Mouse (Mus musculus) liver, adult 2 months (tissue): ENCODE results near the gene Ikzf2.

Experiments used
- CTCF ChIP-seq: fragments of 200-500 bp; IDR thresholded peaks from 2 replicates; pipeline ENCODE4 v1.5.1; 2011; ENCODE audit warnings: low read depth, low read length, control low read depth
- POLR2A ChIP-seq: fragments of 200-500 bp; IDR thresholded peaks from 2 replicates; pipeline ENCODE4 v1.6.1; 2011; ENCODE audit warnings: low read length, control low read depth; ENCODE audit not compliant: insufficient read depth; ENCODE audit errors: extremely low read depth

DNA sequence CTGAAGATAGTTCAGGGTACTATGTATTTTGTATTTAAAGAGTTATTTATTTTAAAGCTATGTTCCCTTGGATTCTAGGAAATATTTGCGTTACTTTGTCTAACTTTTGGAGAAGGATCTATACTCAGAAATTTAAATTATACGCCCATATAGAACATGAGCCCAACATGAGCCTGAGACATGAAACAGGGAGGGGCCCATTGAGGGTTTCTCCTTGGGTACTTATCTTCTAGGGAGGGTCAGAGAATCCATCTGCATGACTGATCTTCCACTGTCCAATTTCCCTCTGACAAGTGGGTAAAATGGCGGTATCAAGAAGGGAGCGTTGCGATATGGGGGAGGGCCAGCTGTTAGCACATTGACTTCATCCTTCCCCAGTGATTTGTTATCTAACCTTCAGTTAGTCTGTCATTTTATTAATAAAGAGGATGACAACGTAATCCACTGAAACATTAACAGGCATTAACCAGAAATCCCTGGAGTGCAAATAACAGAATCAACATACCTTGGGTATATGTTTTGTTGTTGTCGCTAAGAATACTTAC lies 180.4 kb downstream of the Ikzf2 start:
- TF ChIP-seq POLR2A (no peak), CTCF (no peak)
